Mouse (Mus musculus): ENCODE results near the gene Tsc22d4. TPM values are rescaled to one million over a fixed set of nuclear protein-coding genes. Genes with fewer than 3 reads are reported as not detected.

Tsc22d4 gene
- total and polyA plus RNA-seq, 2 experiments from 2014 or later = 192 to 232 TPM

- Histone ChIP-seq H3K9me3 (replicated peaks; ENCODE audit: control insufficient read depth, low read length) (no peaks in the 10 kb centered on the region), H3K27me3 (ENCODE audit: control insufficient read depth, insufficient read depth, low read length) (no peaks in the 10 kb centered on the region), H3K9ac (replicated peaks; ENCODE audit: low read depth, low read length) (peak overlapping the region; percentile 93), H3K4me1 (ENCODE audit: control insufficient read depth, insufficient read depth) (peaks cover 32% of the 10 kb centered on the region), H3K27ac (ENCODE audit: low read depth) (no peak overlapping the region), H3K4me2 (ENCODE audit: low read depth, low read length) (peak overlapping the region; percentile 98), H3K4me3 (ENCODE audit: low read depth, low read length) (peak overlapping the region; percentile 95), H3K36me3 (replicated peaks; ENCODE audit: control insufficient read depth, insufficient read depth, low read length) (peaks cover 42% of the 10 kb centered on the region)
- DNase-seq (ENCODE audit: low spot score) = no peak
- ATAC-seq (ENCODE audit: insufficient read depth, low read depth) = no peak
- WGBS = 69% methylated on average over 14 of the region's 14 CpGs
- TF ChIP-seq CTCF (IDR thresholded peaks at IDR 0.05; ENCODE audit: low read depth) (no peak), EP300 (IDR thresholded peaks at IDR 0.05; ENCODE audit: low read depth) (no peak)
These were observed 39.0 kb downstream of the Tsc22d4 start for GRCm38 (mm10) chr5:137784546-137784945.

GRCm38 (mm10) chr5:137785164-137786031 is 39.9 kb downstream of the Tsc22d4 start:
- Histone ChIP-seq H3K9me3 (replicated peaks; ENCODE audit: control insufficient read depth, low read length) (no peaks in the 10 kb centered on the region), H3K4me3 (ENCODE audit: low read depth, low read length) (peak overlapping the region; percentile 95), H3K9ac (replicated peaks; ENCODE audit: low read depth, low read length) (peak overlapping the region; percentile 93), H3K4me2 (ENCODE audit: low read depth, low read length) (peak overlapping the region; percentile 98), H3K36me3 (replicated peaks; ENCODE audit: control insufficient read depth, insufficient read depth, low read length) (peaks cover 40% of the 10 kb centered on the region), H3K27ac (ENCODE audit: low read depth) (peak overlapping the region; percentile 100), H3K27me3 (ENCODE audit: control insufficient read depth, insufficient read depth, low read length) (no peaks in the 10 kb centered on the region), H3K4me1 (ENCODE audit: control insufficient read depth, insufficient read depth) (peaks cover 27% of the 10 kb centered on the region)
- ATAC-seq (ENCODE audit: insufficient read depth, low read depth) (0 out of 2 replicates have a peak, but pooled peaks have one; percentile 1), DNase-seq (ENCODE audit: low spot score) (no peak)
- TF ChIP-seq CTCF (IDR thresholded peaks at IDR 0.05; ENCODE audit: low read depth) = no peak
- no peak for TF ChIP-seq EP300 (IDR thresholded peaks at IDR 0.05; ENCODE audit: low read depth)
- WGBS = 3% methylated on average over 60 of the region's 62 CpGs

GRCm38 (mm10) chr5:137786109-137786942 is 40.8 kb downstream of the Tsc22d4 start:
- H3K27ac ChIP-seq (ENCODE audit: low read depth) = peak overlapping the region; percentile 100
- WGBS = under 1% methylated on average over 78 of the region's 79 CpGs
- no peak for TF ChIP-seq CTCF (IDR thresholded peaks at IDR 0.05; ENCODE audit: low read depth)
- TF ChIP-seq EP300 (IDR thresholded peaks at IDR 0.05; ENCODE audit: low read depth) = peak; percentile 70
- peak overlapping the region; percentile 95 for H3K4me3 ChIP-seq (ENCODE audit: low read depth, low read length)
- H3K9ac ChIP-seq (replicated peaks; ENCODE audit: low read depth, low read length) = peak overlapping the region; percentile 93
- H3K4me1 ChIP-seq (ENCODE audit: control insufficient read depth, insufficient read depth) = peaks cover 27% of the 10 kb centered on the region
- peak overlapping the region; percentile 98 for H3K4me2 ChIP-seq (ENCODE audit: low read depth, low read length)
- H3K36me3 ChIP-seq (replicated peaks; ENCODE audit: control insufficient read depth, insufficient read depth, low read length) = peaks cover 31% of the 10 kb centered on the region
- no peaks in the 10 kb centered on the region for H3K27me3 ChIP-seq (ENCODE audit: control insufficient read depth, insufficient read depth, low read length)
- no peaks in the 10 kb centered on the region for H3K9me3 ChIP-seq (replicated peaks; ENCODE audit: control insufficient read depth, low read length)
- DNase-seq (ENCODE audit: low spot score) (peak; percentile 99), ATAC-seq (ENCODE audit: insufficient read depth, low read depth) (peak; percentile 91)

GRCm38 (mm10) chr5:137787151-137787928 is 41.8 kb downstream of the Tsc22d4 start, which contains the start of the genes Mepce and Zcwpw1:
Gene Mepce (minus strand): TSS chr5:137787655.
Gene Zcwpw1 (plus strand): TSS chr5:137787798.
- no peaks in the 10 kb centered on the region for H3K27me3 ChIP-seq (ENCODE audit: control insufficient read depth, insufficient read depth, low read length)
- H3K4me2 ChIP-seq (ENCODE audit: low read depth, low read length) = peak within 1 kb of the TSS; percentile 98
- peaks cover 27% of the 10 kb centered on the region for H3K4me1 ChIP-seq (ENCODE audit: control insufficient read depth, insufficient read depth)
- no peaks in the 10 kb centered on the region for H3K9me3 ChIP-seq (replicated peaks; ENCODE audit: control insufficient read depth, low read length)
- TF ChIP-seq EP300 (IDR thresholded peaks at IDR 0.05; ENCODE audit: low read depth) (no peak), CTCF (IDR thresholded peaks at IDR 0.05; ENCODE audit: low read depth) (peak; percentile 75)
- H3K36me3 ChIP-seq (replicated peaks; ENCODE audit: control insufficient read depth, insufficient read depth, low read length) = peaks cover 21% of the 10 kb centered on the region
- H3K27ac ChIP-seq (ENCODE audit: low read depth) = peak within 1 kb of the TSS; percentile 100
- DNase-seq (ENCODE audit: low spot score) (peak; percentile 96), ATAC-seq (ENCODE audit: insufficient read depth, low read depth) (peak; percentile 61)
- peak within 1 kb of the TSS; percentile 95 for H3K4me3 ChIP-seq (ENCODE audit: low read depth, low read length)
- WGBS = under 1% methylated on average over 46 of the region's 48 CpGs
- H3K9ac ChIP-seq (replicated peaks; ENCODE audit: low read depth, low read length) = peak within 1 kb of the TSS; percentile 93

GRCm38 (mm10) chr5:137788171-137788570 is 42.6 kb downstream of the Tsc22d4 start:
- no peak for DNase-seq (ENCODE audit: low spot score)
- Histone ChIP-seq H3K9me3 (replicated peaks; ENCODE audit: control insufficient read depth, low read length) (no peaks in the 10 kb centered on the region), H3K27ac (ENCODE audit: low read depth) (no peak overlapping the region), H3K4me2 (ENCODE audit: low read depth, low read length) (peak overlapping the region; percentile 68), H3K4me3 (ENCODE audit: low read depth, low read length) (0 out of 2 replicates have a peak overlapping the region, but pooled peaks have one; percentile 50), H3K36me3 (replicated peaks; ENCODE audit: control insufficient read depth, insufficient read depth, low read length) (peaks cover 13% of the 10 kb centered on the region), H3K27me3 (ENCODE audit: control insufficient read depth, insufficient read depth, low read length) (no peaks in the 10 kb centered on the region), H3K4me1 (ENCODE audit: control insufficient read depth, insufficient read depth) (peaks cover 26% of the 10 kb centered on the region), H3K9ac (replicated peaks; ENCODE audit: low read depth, low read length) (no peak overlapping the region)
- 70% methylated on average over 24 of the region's 24 CpGs for WGBS
- TF ChIP-seq CTCF (IDR thresholded peaks at IDR 0.05; ENCODE audit: low read depth) (no peak), EP300 (IDR thresholded peaks at IDR 0.05; ENCODE audit: low read depth) (no peak)
- ATAC-seq (ENCODE audit: insufficient read depth, low read depth) = no peak

All from heart, postnatal 0 days (tissue).